In genomic region chr5:101535451-101535850, GRCm38 (mm10) we compare ENCODE assay signal across 23 mouse cellular contexts.
"Had no signal": no experiment of that assay in that cellular context is flagged by ENCODE, and none has a peak within 500 bp of the region (broad histone marks: within the 10 kb centered on the region; RNA-seq: fewer than 3 reads in every experiment).

No protein-coding gene starts in this region.

- H3K27ac ChIP-seq: kidney, postnatal 0 days; layer of hippocampus, adult 2 months; limb, embryonic 10.5 days; limb, embryonic 13.5 days; liver, embryonic 12.5 days; liver, embryonic 15.5 days; lung, embryonic 15.5 days; macrophage; midbrain, embryonic 13.5 days; neural tube, embryonic 12.5 days; neural tube, embryonic 15.5 days; stomach, postnatal 0 days had no signal

- H3K4me2 ChIP-seq: limb, embryonic 13.5 days; liver, embryonic 12.5 days; liver, embryonic 15.5 days; lung, embryonic 15.5 days; midbrain, embryonic 13.5 days; neural tube, embryonic 12.5 days; neural tube, embryonic 15.5 days had no signal

- H3K4me1 ChIP-seq: liver, embryonic 12.5 days had no signal

- H3K36me3 ChIP-seq: limb, embryonic 10.5 days; limb, embryonic 13.5 days; liver, embryonic 12.5 days; liver, embryonic 15.5 days; lung, embryonic 15.5 days; midbrain, embryonic 13.5 days; neural tube, embryonic 12.5 days; neural tube, embryonic 15.5 days had no signal

- ATAC-seq: liver, embryonic 12.5 days; midbrain, embryonic 13.5 days; midbrain, embryonic 16.5 days had no signal

- DNase-seq: kidney, adult 2 months; kidney, postnatal 25 days; layer of hippocampus, adult 9-11 months; liver; lung, adult 18-20 months; right cerebral cortex, adult 18-20 months; right cerebral cortex, postnatal 14 days; right cerebral cortex, postnatal 4 days; thymus, adult 18-20 months; thymus, postnatal 36 days had no signal

- H3K9ac ChIP-seq: limb, embryonic 13.5 days; liver, embryonic 12.5 days; liver, embryonic 15.5 days; lung, embryonic 15.5 days; midbrain, embryonic 13.5 days; neural tube, embryonic 12.5 days; neural tube, embryonic 15.5 days had no signal

- H3K9me3 ChIP-seq: limb, embryonic 10.5 days; limb, embryonic 13.5 days; liver, embryonic 12.5 days; liver, embryonic 15.5 days; lung, embryonic 15.5 days; midbrain, embryonic 13.5 days; neural tube, embryonic 15.5 days had no signal

- H3K4me3 ChIP-seq: layer of hippocampus, adult 2 months; limb, embryonic 10.5 days; limb, embryonic 13.5 days; liver, embryonic 12.5 days; liver, embryonic 15.5 days; lung, embryonic 15.5 days; midbrain, embryonic 13.5 days; neural tube, embryonic 12.5 days; neural tube, embryonic 15.5 days had no signal
